Mouse (Mus musculus) testis, adult 2 months (tissue): ENCODE measurements around the gene Wipf3. TPM values are rescaled to one million over a fixed set of nuclear protein-coding genes. Genes with fewer than 3 reads are reported as not detected.

Experiments used
- H3K27ac ChIP-seq: fragments of 200-500 bp; 2 replicates; pipeline ENCODE4 v1.5.1; 2012; ENCODE audit warnings: low read depth, low read length; ENCODE audit not compliant: control insufficient read depth, insufficient read depth
- H3K27me3 ChIP-seq: fragments of 200-500 bp; 2 replicates; pipeline ENCODE4 v1.6.1; 2012; ENCODE audit warnings: mild to moderate bottlenecking, low read length, moderate library complexity; ENCODE audit not compliant: control insufficient read depth, insufficient read depth
- H3K36me3 ChIP-seq: fragments of 200-500 bp; 2 replicates; pipeline ENCODE4 v1.6.1; 2012; ENCODE audit warnings: mild to moderate bottlenecking, low read length; ENCODE audit not compliant: control insufficient read depth, insufficient read depth
- H3K4me1 ChIP-seq: fragments of 200-500 bp; 2 replicates; pipeline ENCODE4 v1.6.1; 2012; ENCODE audit warnings: low read length; ENCODE audit not compliant: control insufficient read depth, insufficient read depth
- H3K4me3 ChIP-seq: fragments of 200-500 bp; 2 replicates; pipeline ENCODE4 v1.5.1; 2012; ENCODE audit warnings: low read depth, mild to moderate bottlenecking, low read length, moderate library complexity, mixed read lengths; ENCODE audit not compliant: control insufficient read depth
- CTCF ChIP-seq: fragments of 200-500 bp; IDR thresholded peaks from 2 replicates; pipeline ENCODE4 v1.5.1; 2012; ENCODE audit warnings: low read depth, mild to moderate bottlenecking, inconsistent platforms, low read length, moderate library complexity; ENCODE audit not compliant: control insufficient read depth, insufficient read depth, insufficient replicate concordance
- POLR2A ChIP-seq: fragments of 200-500 bp; IDR thresholded peaks from 2 replicates; pipeline ENCODE4 v1.6.1; 2012; ENCODE audit warnings: low read depth, mild to moderate bottlenecking, inconsistent platforms, low read length, moderate library complexity; ENCODE audit not compliant: control insufficient read depth
- polyA plus RNA-seq: library from polyadenylated mRNA; depleted of rRNA; stranded (reverse); fragments of >200 nt; gene quantifications from 2 replicates; pipeline ENCODE4 v1.2.3, GENCODE M21; 2012

Gene Wipf3
- polyA plus RNA-seq, 1 experiment: 18.2 TPM

- Histone ChIP-seq H3K4me3 (no peak overlapping the region), H3K27me3 (no peaks in the 10 kb centered on the region; the same call in 1 of the 2 replicates), H3K36me3 (no peaks in the 10 kb centered on the region), H3K27ac (no peak overlapping the region), H3K4me1 (peaks cover 6% of the 10 kb centered on the region)
- TF ChIP-seq CTCF: no peak
Observed at GRCm38 (mm10) chr6:54432191-54432590, 2.8 kb downstream of the Wipf3 start.

GRCm38 (mm10) chr6:54432806-54433545, 3.6 kb downstream of the Wipf3 start:
- H3K36me3 ChIP-seq: no peaks in the 10 kb centered on the region
- H3K4me1 ChIP-seq: peaks cover 6% of the 10 kb centered on the region
- no peak overlapping the region for H3K27ac ChIP-seq
- H3K4me3 ChIP-seq: no peak overlapping the region
- TF ChIP-seq POLR2A: no peak
- TF ChIP-seq CTCF: no peak
- H3K27me3 ChIP-seq: no peaks in the 10 kb centered on the region; the same call in 1 of the 2 replicates

GRCm38 (mm10) chr6:54434171-54434570, 4.8 kb downstream of the Wipf3 start:
- Histone ChIP-seq H3K27me3 (no peaks in the 10 kb centered on the region; the same call in 1 of the 2 replicates), H3K4me1 (peaks cover 5% of the 10 kb centered on the region)
- TF ChIP-seq POLR2A: no peak
- TF ChIP-seq CTCF: no peak

DNA sequence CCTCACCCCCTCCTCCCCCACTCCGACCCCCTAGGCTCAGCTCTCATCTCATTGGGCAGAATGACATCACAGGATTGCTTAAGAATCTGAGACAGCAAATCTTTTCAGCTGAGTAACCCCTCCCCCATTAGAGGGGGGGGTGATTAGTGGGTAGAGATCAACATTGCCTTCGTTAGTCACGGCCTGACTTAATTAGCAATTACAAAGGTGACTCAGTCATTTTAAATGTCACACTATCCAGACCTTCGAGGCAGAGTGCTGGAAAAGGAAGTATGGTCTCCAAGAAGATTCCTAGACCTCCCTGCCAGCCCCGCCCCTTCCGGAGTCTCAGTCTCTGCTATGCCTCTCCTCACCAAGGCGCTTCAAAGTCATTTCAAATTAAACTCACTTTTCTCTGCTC, 6.3 kb downstream of the Wipf3 start:
- Histone ChIP-seq H3K27ac (no peak overlapping the region), H3K27me3 (no peaks in the 10 kb centered on the region), H3K4me3 (no peak overlapping the region), H3K4me1 (no peaks in the 10 kb centered on the region; the same call in 1 of the 2 replicates), H3K36me3 (no peaks in the 10 kb centered on the region)
- TF ChIP-seq CTCF: no peak
- no peak for TF ChIP-seq POLR2A

More at GRCm38 (mm10) chr6:54434171-54434570, 4.8 kb downstream of the Wipf3 start:
- H3K4me3 ChIP-seq: no peak overlapping the region
- no peaks in the 10 kb centered on the region for H3K36me3 ChIP-seq
- H3K27ac ChIP-seq: no peak overlapping the region

DNA sequence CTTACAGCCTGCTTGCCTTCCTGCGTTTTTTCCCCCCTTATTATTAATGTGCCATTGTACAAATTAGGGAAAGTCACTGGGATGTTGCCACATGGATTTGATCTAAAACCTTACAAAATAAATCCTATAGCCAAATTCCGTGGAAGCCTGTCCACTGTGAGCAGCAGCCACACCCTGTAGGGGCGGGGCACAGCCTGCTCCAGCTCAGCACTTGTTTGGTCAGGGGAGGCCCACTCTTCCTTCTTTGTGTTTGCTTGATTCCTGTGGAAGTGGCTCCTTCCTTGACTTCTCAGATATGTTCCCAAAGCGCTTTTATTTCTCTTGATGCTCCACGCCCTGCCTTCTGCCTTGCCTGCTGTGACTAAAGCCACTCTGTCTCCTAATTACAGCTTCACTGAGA, 6.9 kb downstream of the Wipf3 start:
- H3K27ac ChIP-seq: no peak overlapping the region
- no peak overlapping the region for H3K4me3 ChIP-seq
- no peaks in the 10 kb centered on the region for H3K36me3 ChIP-seq
- no peaks in the 10 kb centered on the region for H3K27me3 ChIP-seq
- H3K4me1 ChIP-seq: no peaks in the 10 kb centered on the region; the same call in 1 of the 2 replicates
- no peak for TF ChIP-seq POLR2A
- no peak for TF ChIP-seq CTCF

DNA sequence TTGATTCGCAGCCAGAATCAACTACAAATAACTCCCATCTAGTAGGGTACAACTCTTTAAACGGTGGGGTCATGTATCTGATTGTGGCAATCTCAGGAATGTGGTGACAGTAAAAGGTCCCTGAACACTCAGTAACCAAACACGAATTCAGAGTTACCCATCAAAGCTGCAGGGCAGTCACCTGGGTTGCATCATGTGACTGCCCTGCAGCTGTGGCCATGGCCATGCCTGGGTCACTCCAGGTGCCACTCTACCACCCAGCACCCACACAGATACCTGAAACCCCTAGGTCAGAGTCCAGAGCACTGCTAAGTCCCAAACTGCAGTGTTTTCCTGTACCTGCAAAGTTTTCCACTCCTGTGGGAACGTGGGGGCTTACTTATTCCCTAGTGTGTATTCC, 9.1 kb downstream of the Wipf3 start:
- no peak overlapping the region for H3K4me3 ChIP-seq
- no peaks in the 10 kb centered on the region for H3K27me3 ChIP-seq
- H3K36me3 ChIP-seq: no peaks in the 10 kb centered on the region
- H3K27ac ChIP-seq: no peak overlapping the region
- H3K4me1 ChIP-seq: no peaks in the 10 kb centered on the region; the same call in 1 of the 2 replicates
- TF ChIP-seq CTCF: no peak
- TF ChIP-seq POLR2A: no peak

- Histone ChIP-seq H3K27me3 (no peaks in the 10 kb centered on the region), H3K4me3 (no peak overlapping the region), H3K4me1 (no peaks in the 10 kb centered on the region; the same call in 1 of the 2 replicates), H3K36me3 (no peaks in the 10 kb centered on the region), H3K27ac (no peak overlapping the region)
- TF ChIP-seq POLR2A (no peak), CTCF (no peak)
Observed at GRCm38 (mm10) chr6:54440658-54441057, 11.3 kb downstream of the Wipf3 start.
